Mouse (Mus musculus) inflammation-experienced regulatory T-cells, adult 16 weeks (primary cell): ENCODE measurements around the gene Ttpal. TPM values are rescaled to one million over a fixed set of nuclear protein-coding genes. Genes with fewer than 3 reads are reported as not detected.

ENCODE experiments used
- polyA plus RNA-seq: library from polyadenylated mRNA; unstranded; fragments of 100-300 nt; shearing (Covaris generic); gene quantifications from one replicate; pipeline ENCODE4 v1.2.1, GENCODE M21; 2017

The Ttpal gene
- 82.8 TPM for polyA plus RNA-seq

GRCm38 (mm10) chr2:163602101-163602971 is at the start of gene Ttpal:
TSS of gene Ttpal (plus strand) at chr2:163602314.

GRCm38 (mm10) chr2:163644575-163645385 is 42.7 kb downstream of the Ttpal start, which contains the start of gene Serinc3:
TSS of gene Serinc3 (minus strand) at chr2:163645131.

GRCm38 (mm10) chr2:163657975-163658886 is 56.1 kb downstream of the Ttpal start, which contains the start of gene Pkig:
TSS of gene Pkig (plus strand) at chr2:163658386.

Other genes starting within 250 kb of the Ttpal start
- not detected for gene Jph2, start 204.3 kb upstream of the Ttpal start, polyA plus RNA-seq
- 108 TPM for gene Oser1, start 177.6 kb upstream of the Ttpal start, polyA plus RNA-seq
- gene Gdap1l1, start 163.8 kb upstream of the Ttpal start, polyA plus RNA-seq, result not detected
- gene Fitm2, start 129.7 kb upstream of the Ttpal start, polyA plus RNA-seq, result 5.1 TPM
- gene R3hdml, start 110.0 kb upstream of the Ttpal start, polyA plus RNA-seq, result not detected
- gene Hnf4a, start 95.5 kb upstream of the Ttpal start, polyA plus RNA-seq, result not detected
- gene Serinc3, start 42.8 kb downstream of the Ttpal start, polyA plus RNA-seq, result 944 TPM
- gene Pkig, start 56.1 kb downstream of the Ttpal start, polyA plus RNA-seq, result 7.7 TPM
- gene Ada, start 147.9 kb downstream of the Ttpal start, polyA plus RNA-seq, result 14.0 TPM
- not detected for gene Ccn5, start 218.5 kb downstream of the Ttpal start, polyA plus RNA-seq